Mouse (Mus musculus): ENCODE results near the gene Rgs7. TPM values are rescaled to one million over a fixed set of nuclear protein-coding genes. Genes with fewer than 3 reads are reported as not detected.

The Rgs7 gene
- polyA plus RNA-seq, 1 experiment from 2014 or later: 1.5 TPM

GRCm38 (mm10) chr1:175108270-175108860 lies 383.9 kb downstream of the Rgs7 start:
- H3K27me3 ChIP-seq: no peaks in the 10 kb centered on the region
- no peak overlapping the region for H3K9ac ChIP-seq
- H3K4me2 ChIP-seq: no peak overlapping the region
- 90% methylated on average over 1 of the region's 1 CpGs for WGBS
- H3K27ac ChIP-seq: no peak overlapping the region
- no peak for ATAC-seq (replicated peaks; ENCODE audit: low FRiP score)
- no peaks in the 10 kb centered on the region for H3K36me3 ChIP-seq
- no peaks in the 10 kb centered on the region for H3K4me1 ChIP-seq
- no peaks in the 10 kb centered on the region for H3K9me3 ChIP-seq (replicated peaks)
- H3K4me3 ChIP-seq (replicated peaks): no peak overlapping the region

DNA sequence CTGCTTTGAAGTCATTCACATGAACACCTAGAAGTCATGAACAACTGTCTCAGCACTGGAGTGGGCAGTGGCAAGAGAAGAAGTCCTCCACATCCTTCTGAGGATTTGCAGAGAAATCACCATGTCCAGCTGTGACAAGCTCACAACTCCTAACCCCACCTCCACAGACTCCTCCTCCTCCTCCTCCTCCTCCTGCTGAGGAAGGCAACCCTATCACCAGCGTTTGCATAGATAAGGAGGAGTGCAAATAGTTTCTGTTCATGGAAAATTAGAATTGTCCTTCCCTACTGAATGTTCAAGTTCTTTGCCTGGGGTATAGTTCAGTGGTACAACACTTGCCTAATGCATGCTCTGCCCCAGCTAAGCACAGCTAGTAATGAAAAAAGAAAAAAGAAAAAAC lies 386.0 kb downstream of the Rgs7 start:
- ATAC-seq (replicated peaks; ENCODE audit: low FRiP score): no peak

GRCm38 (mm10) chr1:175105426-175105825 lies 386.9 kb downstream of the Rgs7 start:
- Histone ChIP-seq H3K36me3 (no peaks in the 10 kb centered on the region), H3K4me3 (replicated peaks) (no peak overlapping the region), H3K9ac (no peak overlapping the region), H3K27me3 (no peaks in the 10 kb centered on the region), H3K9me3 (replicated peaks) (no peaks in the 10 kb centered on the region), H3K4me2 (no peak overlapping the region), H3K27ac (no peak overlapping the region), H3K4me1 (no peaks in the 10 kb centered on the region)
- 81% methylated on average over 5 of the region's 5 CpGs for WGBS
- no peak for ATAC-seq (replicated peaks; ENCODE audit: low FRiP score)

More for the DNA sequence above, 386.0 kb downstream of the Rgs7 start:
- H3K27me3 ChIP-seq: no peaks in the 10 kb centered on the region
- WGBS: 31% methylated on average over 1 of the region's 1 CpGs
- no peaks in the 10 kb centered on the region for H3K36me3 ChIP-seq
- no peak overlapping the region for H3K9ac ChIP-seq
- H3K4me3 ChIP-seq (replicated peaks): no peak overlapping the region
- no peaks in the 10 kb centered on the region for H3K9me3 ChIP-seq (replicated peaks)
- H3K27ac ChIP-seq: no peak overlapping the region
- H3K4me1 ChIP-seq: no peaks in the 10 kb centered on the region
- no peak overlapping the region for H3K4me2 ChIP-seq

DNA sequence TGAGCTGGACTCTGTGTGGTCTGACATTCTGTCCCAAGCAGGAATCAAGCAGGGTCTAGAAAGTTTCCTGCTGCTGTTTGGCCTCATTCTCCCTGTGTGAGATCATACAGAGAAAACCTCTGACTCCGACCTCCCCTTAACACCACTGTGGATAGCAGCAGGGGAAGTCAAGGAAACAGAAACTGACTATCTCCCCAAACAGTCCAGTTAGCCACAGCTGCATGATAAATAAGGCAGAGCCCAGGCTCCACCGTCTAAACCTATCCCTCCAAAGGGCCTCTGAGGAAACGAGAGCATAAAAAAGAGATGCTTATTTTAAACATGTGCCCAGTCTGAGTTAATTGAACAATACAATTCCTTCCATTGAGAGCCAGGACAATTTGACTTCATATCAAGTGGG lies 395.3 kb downstream of the Rgs7 start:
- 61% methylated on average over 3 of the region's 3 CpGs for WGBS
- no peak overlapping the region for H3K27ac ChIP-seq
- H3K4me2 ChIP-seq: no peak overlapping the region
- H3K27me3 ChIP-seq: no peaks in the 10 kb centered on the region
- no peak overlapping the region for H3K9ac ChIP-seq
- no peaks in the 10 kb centered on the region for H3K36me3 ChIP-seq
- no peak for ATAC-seq (replicated peaks; ENCODE audit: low FRiP score)
- H3K4me3 ChIP-seq (replicated peaks): no peak overlapping the region
- no peaks in the 10 kb centered on the region for H3K4me1 ChIP-seq
- H3K9me3 ChIP-seq (replicated peaks): no peaks in the 10 kb centered on the region

DNA sequence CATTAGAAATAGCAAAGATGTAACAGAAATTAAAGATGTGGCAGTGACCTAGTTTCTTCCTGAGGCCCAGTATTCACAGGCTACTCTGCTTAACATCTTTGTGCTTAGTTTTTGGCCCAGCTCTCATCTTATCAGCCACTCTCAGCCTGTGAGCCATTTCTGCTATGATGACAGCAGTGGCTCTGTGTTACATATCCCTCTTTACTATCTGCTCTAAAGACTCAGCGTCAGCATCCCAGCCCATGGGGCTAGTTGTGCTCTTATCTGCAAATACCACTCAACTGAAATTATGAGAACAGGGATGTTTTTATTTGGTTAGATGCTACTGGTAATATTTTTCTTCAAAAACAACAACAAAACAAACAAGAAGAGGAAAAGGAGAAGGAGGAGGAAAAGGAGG lies 410.2 kb downstream of the Rgs7 start:
- no peaks in the 10 kb centered on the region for H3K27me3 ChIP-seq
- H3K4me3 ChIP-seq (replicated peaks): no peak overlapping the region
- ATAC-seq (replicated peaks; ENCODE audit: low FRiP score): 0 out of 2 replicates have a peak, but pooled peaks have one; percentile 58
- no peak overlapping the region for H3K27ac ChIP-seq
- H3K4me1 ChIP-seq: no peaks in the 10 kb centered on the region
- H3K4me2 ChIP-seq: no peak overlapping the region
- H3K36me3 ChIP-seq: no peaks in the 10 kb centered on the region
- H3K9me3 ChIP-seq (replicated peaks): no peaks in the 10 kb centered on the region
- 79% methylated on average over 1 of the region's 1 CpGs for WGBS
- H3K9ac ChIP-seq: no peak overlapping the region

- H3K27me3 ChIP-seq: no peaks in the 10 kb centered on the region
- no peaks in the 10 kb centered on the region for H3K9me3 ChIP-seq (replicated peaks)
- H3K4me3 ChIP-seq (replicated peaks): no peak overlapping the region
- ATAC-seq (replicated peaks; ENCODE audit: low FRiP score): no peak
- WGBS: 71% methylated on average over 4 of the region's 4 CpGs
- H3K4me2 ChIP-seq: no peak overlapping the region
- H3K4me1 ChIP-seq: no peaks in the 10 kb centered on the region
- no peak overlapping the region for H3K9ac ChIP-seq
- H3K36me3 ChIP-seq: no peaks in the 10 kb centered on the region
- H3K27ac ChIP-seq: no peak overlapping the region
Measured at GRCm38 (mm10) chr1:175079819-175080608, 412.3 kb downstream of the Rgs7 start.

DNA sequence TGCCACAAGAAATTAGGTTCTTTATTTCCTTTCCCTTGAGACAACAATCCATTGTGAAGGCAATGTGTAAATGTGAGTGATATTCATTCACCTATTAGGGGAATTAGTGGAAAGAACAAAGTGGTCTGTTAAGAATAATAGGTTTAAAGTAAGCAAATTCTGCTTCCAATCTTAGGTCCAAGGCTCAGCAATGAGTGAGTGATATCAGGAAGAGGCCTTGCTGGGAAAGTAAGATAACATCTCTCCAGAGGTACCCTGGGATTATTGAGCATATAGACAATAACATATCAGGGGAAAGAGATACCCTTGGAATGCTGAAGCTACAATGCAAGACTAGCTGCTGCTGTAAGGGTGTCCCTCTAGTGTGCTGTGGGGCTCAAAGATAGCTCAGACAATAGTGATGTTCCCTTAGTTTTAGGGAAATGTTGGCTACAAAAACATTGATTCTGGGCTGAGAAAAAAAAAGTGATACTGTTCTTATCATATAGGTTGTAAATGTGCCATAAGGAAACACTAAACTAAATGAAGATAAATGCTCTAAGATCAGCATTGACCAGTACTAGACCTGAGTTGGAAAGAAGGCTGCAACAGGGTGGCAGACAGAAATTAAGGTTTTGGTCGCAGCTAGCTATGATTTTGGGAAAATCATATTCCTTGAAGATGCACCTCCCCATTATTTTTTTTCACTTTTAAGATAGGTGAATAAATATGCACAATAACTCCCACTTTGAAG lies 418.6 kb downstream of the Rgs7 start:
- H3K27ac ChIP-seq: no peak overlapping the region
- H3K9me3 ChIP-seq (replicated peaks): no peaks in the 10 kb centered on the region
- no peak overlapping the region for H3K4me3 ChIP-seq (replicated peaks)
- no peak for ATAC-seq (replicated peaks; ENCODE audit: low FRiP score)
- H3K27me3 ChIP-seq: no peaks in the 10 kb centered on the region
- H3K4me1 ChIP-seq: no peaks in the 10 kb centered on the region
- H3K4me2 ChIP-seq: no peak overlapping the region
- H3K9ac ChIP-seq: no peak overlapping the region
- no peaks in the 10 kb centered on the region for H3K36me3 ChIP-seq
- WGBS: 89% methylated on average over 1 of the region's 1 CpGs

DNA sequence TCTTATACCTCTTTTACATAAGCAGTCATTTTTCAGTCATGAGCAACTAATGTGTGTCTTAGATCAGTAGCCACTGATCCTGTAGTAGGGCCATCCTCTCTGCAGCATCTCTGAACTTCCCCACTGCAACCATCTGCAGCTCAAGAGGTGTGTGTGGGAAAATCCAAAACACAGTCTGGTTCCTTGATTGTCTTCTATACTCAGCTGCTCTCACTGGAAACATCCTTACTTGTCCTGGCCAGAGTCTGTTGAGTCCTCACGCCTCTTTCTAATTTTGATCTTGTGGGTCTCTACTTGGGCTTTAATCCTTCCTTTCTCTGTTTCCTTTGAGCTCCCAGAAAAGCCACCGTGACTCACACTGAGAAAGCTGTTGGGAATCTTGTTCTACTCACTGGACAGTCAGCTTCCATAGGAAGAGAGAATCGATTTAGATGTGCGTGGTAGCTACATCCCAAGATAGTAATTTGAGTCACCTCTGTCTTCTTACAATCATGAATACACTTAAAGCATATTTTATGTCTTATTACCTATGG lies 422.5 kb downstream of the Rgs7 start:
- ATAC-seq (replicated peaks; ENCODE audit: low FRiP score): no peak
- Histone ChIP-seq H3K9ac (no peak overlapping the region), H3K4me1 (no peaks in the 10 kb centered on the region), H3K9me3 (replicated peaks) (no peaks in the 10 kb centered on the region), H3K27ac (no peak overlapping the region), H3K36me3 (no peaks in the 10 kb centered on the region), H3K27me3 (no peaks in the 10 kb centered on the region), H3K4me2 (no peak overlapping the region), H3K4me3 (replicated peaks) (no peak overlapping the region)
- 87% methylated on average over 4 of the region's 4 CpGs for WGBS

- no peak overlapping the region for H3K9ac ChIP-seq
- no peak for ATAC-seq (replicated peaks; ENCODE audit: low FRiP score)
- H3K27me3 ChIP-seq: no peaks in the 10 kb centered on the region
- H3K4me3 ChIP-seq (replicated peaks): no peak overlapping the region
- no peaks in the 10 kb centered on the region for H3K36me3 ChIP-seq
- H3K9me3 ChIP-seq (replicated peaks): no peaks in the 10 kb centered on the region
- no peak overlapping the region for H3K4me2 ChIP-seq
- H3K27ac ChIP-seq: no peak overlapping the region
- 65% methylated on average over 6 of the region's 6 CpGs for WGBS
- H3K4me1 ChIP-seq: no peaks in the 10 kb centered on the region
Measured at GRCm38 (mm10) chr1:175049121-175049520, 443.2 kb downstream of the Rgs7 start.

- H3K9ac ChIP-seq: no peak overlapping the region
- no peaks in the 10 kb centered on the region for H3K4me1 ChIP-seq
- no peak overlapping the region for H3K4me3 ChIP-seq (replicated peaks)
- peak; percentile 77 for ATAC-seq (replicated peaks; ENCODE audit: low FRiP score)
- no peaks in the 10 kb centered on the region for H3K27me3 ChIP-seq
- no peak overlapping the region for H3K27ac ChIP-seq
- H3K4me2 ChIP-seq: no peak overlapping the region
- no peaks in the 10 kb centered on the region for H3K9me3 ChIP-seq (replicated peaks)
- WGBS: 57% methylated on average over 4 of the region's 4 CpGs
- H3K36me3 ChIP-seq: no peaks in the 10 kb centered on the region
Measured at GRCm38 (mm10) chr1:175041167-175041817, 451.0 kb downstream of the Rgs7 start.

DNA sequence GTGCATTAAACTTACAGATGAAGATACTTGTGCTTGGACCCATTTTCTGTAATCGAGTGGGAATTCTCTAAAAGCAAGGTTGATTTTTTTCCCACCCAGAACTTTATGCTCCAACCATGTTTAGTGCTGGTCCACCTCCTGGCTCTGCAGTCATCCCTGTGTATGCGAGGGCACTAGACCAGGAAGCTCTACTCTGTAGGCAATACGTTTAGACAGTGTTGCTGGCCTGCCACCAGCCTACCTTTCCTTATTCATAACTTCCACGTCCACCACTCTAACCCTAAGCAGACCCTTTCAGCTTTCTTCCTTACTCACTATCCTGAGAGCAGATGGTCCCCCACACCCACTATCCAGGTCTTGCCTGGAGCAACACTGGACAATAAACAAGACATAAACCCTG lies 452.3 kb downstream of the Rgs7 start:
- no peak for ATAC-seq (replicated peaks; ENCODE audit: low FRiP score)
- H3K9ac ChIP-seq: no peak overlapping the region
- no peaks in the 10 kb centered on the region for H3K9me3 ChIP-seq (replicated peaks)
- H3K36me3 ChIP-seq: no peaks in the 10 kb centered on the region
- WGBS: 89% methylated on average over 4 of the region's 4 CpGs
- H3K4me1 ChIP-seq: no peaks in the 10 kb centered on the region
- H3K4me3 ChIP-seq (replicated peaks): no peak overlapping the region
- no peak overlapping the region for H3K27ac ChIP-seq
- H3K4me2 ChIP-seq: no peak overlapping the region
- no peaks in the 10 kb centered on the region for H3K27me3 ChIP-seq

GRCm38 (mm10) chr1:175039567-175039966 lies 452.7 kb downstream of the Rgs7 start:
- Histone ChIP-seq H3K36me3 (no peaks in the 10 kb centered on the region), H3K9me3 (replicated peaks) (no peaks in the 10 kb centered on the region), H3K4me1 (no peaks in the 10 kb centered on the region), H3K9ac (no peak overlapping the region), H3K27me3 (no peaks in the 10 kb centered on the region), H3K27ac (no peak overlapping the region), H3K4me3 (replicated peaks) (no peak overlapping the region), H3K4me2 (no peak overlapping the region)
- WGBS: 60% methylated on average over 6 of the region's 6 CpGs
- ATAC-seq (replicated peaks; ENCODE audit: low FRiP score): no peak

Data from kidney, embryonic 15.5 days (tissue).